Mouse (Mus musculus): ENCODE measurements around the gene Mettl22. TPM values are rescaled to one million over a fixed set of nuclear protein-coding genes. Genes with fewer than 3 reads are reported as not detected.

Mettl22 gene
- total and polyA plus RNA-seq, 3 experiments = 11.7 to 19.0 TPM; not detected in 1

DNA sequence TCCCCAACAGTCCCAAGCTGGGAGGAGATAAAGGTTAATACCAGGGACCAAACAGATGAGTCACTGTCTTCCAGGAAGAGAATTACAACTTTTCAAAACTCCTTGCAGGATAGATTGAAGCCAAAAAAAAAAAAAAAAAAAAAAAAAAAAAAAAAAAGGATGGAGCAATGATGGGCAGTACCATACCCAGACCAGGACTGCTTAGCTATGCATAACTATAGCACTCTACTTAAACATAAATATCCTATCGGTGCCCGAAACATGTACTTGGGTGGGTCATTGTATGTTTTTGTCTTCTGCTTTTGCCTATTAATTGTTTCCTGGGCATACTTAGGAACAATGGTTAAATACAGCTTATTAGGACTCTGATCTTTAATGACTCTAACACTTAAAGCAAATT is 456 bp upstream of the Mettl22 start:
- peaks cover 2 to 11% of the 10 kb centered on the region in 2 experiments for H3K4me1 ChIP-seq (ENCODE audit: control insufficient read depth in 1 of 2, insufficient read depth in 2 of 2, low read length in 2 of 2)
- no peaks in the 10 kb centered on the region for H3K9me3 ChIP-seq (replicated peaks; ENCODE audit: insufficient read depth, low read length)
- H3K9ac ChIP-seq (ENCODE audit: control insufficient read depth, low read depth, low read length, poor library complexity, severe bottlenecking) = peak overlapping the region; percentile 86
- H3K27me3 ChIP-seq (ENCODE audit: control insufficient read depth in 1 of 2, insufficient read depth in 2 of 2, low read length in 2 of 2) = no peaks in the 10 kb centered on the region
- DNase-seq (ENCODE audit: low read depth, low spot score) = peak; percentile 29
- TF ChIP-seq JUND (IDR thresholded peaks at IDR 0.05; ENCODE audit: low read depth, low read length) (no peak), MAFK (IDR thresholded peaks at IDR 0.05; ENCODE audit: borderline replicate concordance, low read depth, low read length) (no peak), RAD21 (IDR thresholded peaks at IDR 0.05; ENCODE audit: low read depth, low read length) (no peak), TAL1 (IDR thresholded peaks at IDR 0.05; ENCODE audit: low read length) (no peak), POLR2AphosphoS5 (IDR thresholded peaks at IDR 0.05; ENCODE audit: borderline replicate concordance, low read depth, low read length) (no peak), EP300 (IDR thresholded peaks at IDR 0.05; ENCODE audit: low read depth in 1 of 2, low read length in 2 of 2) (no peak), ZNF384 (IDR thresholded peaks at IDR 0.05; ENCODE audit: low read depth, low read length) (peak; percentile 73; the same call in 1 of the 2 replicates), MYB (IDR thresholded peaks at IDR 0.05; ENCODE audit: low read depth, low read length) (no peak)
- H3K79me2 ChIP-seq (ENCODE audit: control insufficient read depth, insufficient read depth, low read length, poor library complexity) = peaks cover 10% of the 10 kb centered on the region
- no peak overlapping the region for H3K27ac ChIP-seq (ENCODE audit: control insufficient read depth, low read depth, low read length)
- peak overlapping the region; percentile 46 to 88 for H3K4me3 ChIP-seq (ENCODE audit: control insufficient read depth in 1 of 2, insufficient read depth in 1 of 2, low read depth in 2 of 2, low read length in 2 of 2)
- H3K36me3 ChIP-seq (ENCODE audit: control insufficient read depth in 1 of 2, insufficient read depth in 2 of 2, low read length in 2 of 2) = peaks cover 0 to 15% of the 10 kb centered on the region in 2 experiments; a peak in 2 of 4 replicates

DNA sequence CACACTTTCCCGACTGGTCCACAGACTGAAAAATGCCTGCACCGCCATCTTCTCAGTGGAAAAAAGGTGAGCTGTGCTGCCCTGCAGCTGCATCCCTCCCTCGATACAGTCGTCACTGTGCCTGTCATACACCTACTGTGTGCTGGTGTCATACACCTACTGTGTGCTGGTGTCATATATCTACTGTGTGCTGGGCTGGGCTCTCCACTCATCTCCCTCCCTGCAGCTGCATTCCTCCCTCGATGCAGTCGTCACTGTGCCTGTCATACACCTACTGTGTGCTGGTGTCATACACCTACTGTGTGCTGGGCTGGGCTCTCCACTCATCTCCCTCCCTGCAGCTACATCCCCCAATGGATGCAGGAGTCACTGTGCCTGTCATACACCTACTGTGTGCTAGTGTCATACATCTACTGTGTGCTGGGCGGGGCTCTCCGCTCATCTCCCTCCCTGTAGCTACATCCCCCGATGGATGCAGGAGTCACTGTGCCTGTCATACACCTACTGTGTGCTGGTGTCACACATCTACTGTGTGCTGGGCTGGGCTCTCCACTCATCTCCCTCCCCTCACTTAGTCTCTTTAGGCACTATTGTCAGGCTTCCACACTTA is 16.9 kb downstream of the Mettl22 start:
- H3K36me3 ChIP-seq (ENCODE audit: control insufficient read depth in 1 of 2, insufficient read depth in 2 of 2, low read length in 2 of 2) = peaks cover 0 to 4% of the 10 kb centered on the region in 2 experiments; a peak in 3 of 4 replicates
- H3K27me3 ChIP-seq (ENCODE audit: control insufficient read depth in 1 of 2, insufficient read depth in 2 of 2, low read length in 2 of 2) = no peaks in the 10 kb centered on the region
- H3K9me3 ChIP-seq (replicated peaks; ENCODE audit: insufficient read depth, low read length) = no peaks in the 10 kb centered on the region
- H3K9ac ChIP-seq (ENCODE audit: control insufficient read depth, low read depth, low read length, poor library complexity, severe bottlenecking) = no peak overlapping the region
- no peak overlapping the region for H3K4me3 ChIP-seq (ENCODE audit: control insufficient read depth in 1 of 2, insufficient read depth in 1 of 2, low read depth in 2 of 2, low read length in 2 of 2)
- TF ChIP-seq UBTF (IDR thresholded peaks at IDR 0.05; ENCODE audit: borderline replicate concordance, insufficient read depth, low read depth, low read length) = no peak
- TF ChIP-seq GATA1 (IDR thresholded peaks at IDR 0.05; ENCODE audit: low read depth, low read length) = no peak
- no peak for TF ChIP-seq SIN3A (IDR thresholded peaks at IDR 0.05; ENCODE audit: low read length)
- TF ChIP-seq ZKSCAN1 (IDR thresholded peaks at IDR 0.05; ENCODE audit: low read depth, low read length) = peak; percentile 96
- no peak for TF ChIP-seq ZNF384 (IDR thresholded peaks at IDR 0.05; ENCODE audit: low read depth, low read length)
- no peaks in the 10 kb centered on the region for H3K79me2 ChIP-seq (ENCODE audit: control insufficient read depth, insufficient read depth, low read length, poor library complexity)
- DNase-seq (ENCODE audit: low read depth, low spot score) = no peak
- H3K27ac ChIP-seq (ENCODE audit: control insufficient read depth, low read depth, low read length) = no peak overlapping the region
- peaks cover 2 to 11% of the 10 kb centered on the region in 2 experiments; a peak in 3 of 4 replicates for H3K4me1 ChIP-seq (ENCODE audit: control insufficient read depth in 1 of 2, insufficient read depth in 2 of 2, low read length in 2 of 2)

DNA sequence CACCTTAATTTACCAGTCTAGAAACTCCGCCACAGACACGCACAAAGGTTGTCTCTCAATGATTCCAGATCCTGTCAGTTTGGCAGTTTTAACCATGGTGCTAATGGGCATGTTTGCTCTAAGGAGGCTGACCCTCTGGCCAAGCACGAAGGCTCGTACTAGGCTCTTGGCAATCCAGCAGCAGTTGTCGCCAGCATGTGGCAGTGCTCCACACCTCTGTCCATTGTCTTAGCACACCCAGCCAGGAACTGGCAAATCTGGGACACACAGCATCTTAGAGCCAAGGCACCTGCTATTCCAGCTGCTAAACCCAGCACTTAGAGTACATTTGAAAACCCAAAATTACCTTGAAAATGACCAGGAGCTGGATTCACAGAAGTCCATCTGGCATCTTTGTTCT is 18.8 kb downstream of the Mettl22 start:
- no peak overlapping the region for H3K4me3 ChIP-seq (ENCODE audit: control insufficient read depth in 1 of 2, insufficient read depth in 1 of 2, low read depth in 2 of 2, low read length in 2 of 2)
- TF ChIP-seq TAL1 (IDR thresholded peaks at IDR 0.05; ENCODE audit: low read length) (no peak), HCFC1 (IDR thresholded peaks at IDR 0.05; ENCODE audit: low read depth, low read length) (no peak), ETS1 (IDR thresholded peaks at IDR 0.05; ENCODE audit: low read depth, low read length) (no peak), USF1 (IDR thresholded peaks at IDR 0.05; ENCODE audit: low read depth, low read length) (no peak), BHLHE40 (IDR thresholded peaks at IDR 0.05; ENCODE audit: borderline replicate concordance, low read depth, low read length) (no peak), MAX (IDR thresholded peaks at IDR 0.05; ENCODE audit: low read length) (no peak), JUND (IDR thresholded peaks at IDR 0.05; ENCODE audit: low read depth, low read length) (no peak), USF2 (IDR thresholded peaks at IDR 0.05; ENCODE audit: borderline replicate concordance in 1 of 2, insufficient read depth in 1 of 2, low read depth in 1 of 2, low read length in 2 of 2) (no peak), NELFE (IDR thresholded peaks at IDR 0.05; ENCODE audit: low read depth, low read length) (no peak), E2F4 (IDR thresholded peaks at IDR 0.05; ENCODE audit: borderline replicate concordance, low read depth, low read length) (no peak)
- H3K79me2 ChIP-seq (ENCODE audit: control insufficient read depth, insufficient read depth, low read length, poor library complexity) = no peaks in the 10 kb centered on the region
- H3K9me3 ChIP-seq (replicated peaks; ENCODE audit: insufficient read depth, low read length) = no peaks in the 10 kb centered on the region
- no peaks in the 10 kb centered on the region for H3K27me3 ChIP-seq (ENCODE audit: control insufficient read depth in 1 of 2, insufficient read depth in 2 of 2, low read length in 2 of 2)
- DNase-seq (ENCODE audit: low read depth, low spot score) = no peak
- H3K9ac ChIP-seq (ENCODE audit: control insufficient read depth, low read depth, low read length, poor library complexity, severe bottlenecking) = no peak overlapping the region
- no peak overlapping the region for H3K27ac ChIP-seq (ENCODE audit: control insufficient read depth, low read depth, low read length)
- peaks cover 0 to 4% of the 10 kb centered on the region in 2 experiments; a peak in 2 of 4 replicates for H3K36me3 ChIP-seq (ENCODE audit: control insufficient read depth in 1 of 2, insufficient read depth in 2 of 2, low read length in 2 of 2)
- H3K4me1 ChIP-seq (ENCODE audit: control insufficient read depth in 1 of 2, insufficient read depth in 2 of 2, low read length in 2 of 2) = peaks cover 2 to 11% of the 10 kb centered on the region in 2 experiments; a peak in 3 of 4 replicates

Measured in MEL (cell line).